Mouse (Mus musculus) cerebellum, adult 2 months (tissue): ENCODE data around the gene Cckbr. TPM values are rescaled to one million over a fixed set of nuclear protein-coding genes. Genes with fewer than 3 reads are reported as not detected.

Experiments used
- DNase-seq, 2 experiments: peaks; one replicate each; pipeline ENCODE4 v3.0.0; 2021
- H3K27ac ChIP-seq: fragments of 200-500 bp; 2 replicates; pipeline ENCODE4 v1.5.1; 2012; ENCODE audit warnings: low read length, control low read depth, inconsistent platforms; ENCODE audit not compliant: insufficient read depth
- H3K27me3 ChIP-seq: fragments of 200-500 bp; 2 replicates; pipeline ENCODE4 v1.6.1; 2012; ENCODE audit warnings: inconsistent platforms, mild to moderate bottlenecking, low read length, moderate library complexity; ENCODE audit not compliant: control insufficient read depth, insufficient read depth
- H3K4me1 ChIP-seq: fragments of 200-500 bp; 2 replicates; pipeline ENCODE4 v1.6.1; 2011; ENCODE audit warnings: low read length; ENCODE audit not compliant: control insufficient read depth, insufficient read depth
- H3K4me3 ChIP-seq: fragments of 200-500 bp; replicated peaks from 2 replicates; pipeline ENCODE3; 2011; ENCODE audit warnings: mild to moderate bottlenecking, low read depth, low read length, control low read depth; ENCODE audit not compliant: insufficient read depth
- CTCF ChIP-seq: fragments of 200-500 bp; IDR thresholded peaks from 2 replicates; pipeline ENCODE4 v1.5.1; 2011; ENCODE audit warnings: low read depth, mild to moderate bottlenecking, control low read depth, low read length, moderate library complexity, borderline replicate concordance; ENCODE audit not compliant: insufficient read depth
- POLR2A ChIP-seq: fragments of 200-500 bp; IDR thresholded peaks from 2 replicates; pipeline ENCODE4 v1.6.1; 2011; ENCODE audit warnings: low read length, control low read depth, borderline replicate concordance; ENCODE audit not compliant: insufficient read depth
- WGBS: fragments of 180-500 bp; shearing (Covaris S2); methylation state at CpG from one replicate; pipeline ENCODE4 v1.1.7; 2018; 5-methylcytosine and 5-hydroxymethylcytosine counted together
- polyA plus RNA-seq: library from polyadenylated mRNA; depleted of rRNA; stranded (reverse); fragments of >200 nt; gene quantifications from 2 replicates; pipeline ENCODE4 v1.2.3, GENCODE M21; 2012; rRNA removed

The Cckbr gene
- polyA plus RNA-seq, result 5.8 and 8.5 TPM in 2 replicates

DNA sequence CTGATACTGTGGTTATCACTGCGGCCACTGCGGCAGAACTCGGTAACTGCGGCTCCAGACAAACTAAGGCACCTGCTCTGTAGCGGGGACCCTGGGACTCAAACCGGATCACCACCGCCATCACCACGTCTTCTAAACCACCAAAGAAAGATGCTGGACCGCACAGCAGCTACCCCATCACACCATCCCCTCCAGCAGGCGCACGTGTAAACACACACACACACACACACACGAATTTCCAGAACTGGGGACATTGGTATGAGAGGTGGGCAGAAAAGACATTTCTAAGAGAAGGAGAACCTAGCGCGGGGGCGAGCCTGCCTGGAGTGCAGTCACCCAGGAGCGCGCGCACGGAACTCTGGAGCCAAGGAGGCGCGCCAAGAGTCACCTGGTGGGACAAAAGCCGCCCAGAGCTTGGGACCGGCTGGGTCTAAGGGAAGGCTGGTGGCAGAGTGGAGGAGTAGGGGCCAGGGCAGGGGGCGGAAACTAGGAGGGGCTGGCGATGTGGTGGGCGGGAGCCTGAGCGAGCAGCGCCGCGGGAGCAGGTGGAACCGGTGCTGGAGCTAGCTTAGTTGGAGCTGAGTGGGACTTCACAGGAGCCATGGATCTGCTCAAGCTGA lies at the start of gene Cckbr:
TSS of gene Cckbr (plus strand) at position 308 of the 620 bp plus-strand sequence.
- no peaks in the 10 kb centered on the region for H3K27me3 ChIP-seq
- no peak for DNase-seq
- H3K27ac ChIP-seq, result no peak within 1 kb of the TSS
- 2% methylated on average over 31 of the region's 31 CpGs for WGBS
- TF ChIP-seq POLR2A, result no peak
- no peak for TF ChIP-seq CTCF
- no peaks in the 10 kb centered on the region for H3K4me1 ChIP-seq
- H3K4me3 ChIP-seq, result no peak within 1 kb of the TSS

- no peak overlapping the region for H3K4me3 ChIP-seq
- WGBS, result 94% methylated on average over 3 of the region's 3 CpGs
- no peak overlapping the region for H3K27ac ChIP-seq
- no peaks in the 10 kb centered on the region for H3K27me3 ChIP-seq
- DNase-seq, result no peak
- H3K4me1 ChIP-seq, result no peaks in the 10 kb centered on the region
- TF ChIP-seq POLR2A, result no peak
- TF ChIP-seq CTCF, result no peak
Observed at GRCm38 (mm10) chr7:105380329-105380728, 45.2 kb upstream of the Cckbr start.

DNA sequence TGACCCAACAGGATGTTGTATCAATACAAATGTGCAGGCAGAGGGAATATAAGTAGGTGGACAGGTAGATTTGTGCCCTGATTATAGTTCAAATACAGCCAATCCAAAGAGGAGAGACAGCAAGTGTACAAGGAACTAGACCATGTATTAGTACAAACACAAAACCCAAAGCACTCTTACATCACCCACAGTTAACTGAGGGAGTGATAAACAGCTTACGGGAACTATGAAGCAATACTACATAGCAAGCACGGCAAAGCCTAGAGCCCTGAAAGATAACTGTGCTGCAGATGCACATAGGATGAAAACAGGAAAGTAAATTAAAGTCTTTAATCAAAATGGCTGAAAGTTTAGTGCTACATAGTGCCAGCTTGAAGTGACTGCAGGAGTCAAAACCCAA lies 37.8 kb upstream of the Cckbr start:
- Histone ChIP-seq H3K27me3 (no peaks in the 10 kb centered on the region), H3K4me3 (no peak overlapping the region), H3K27ac (no peak overlapping the region), H3K4me1 (no peaks in the 10 kb centered on the region)
- no peak for TF ChIP-seq POLR2A
- no peak for TF ChIP-seq CTCF
- DNase-seq, result no peak
- 93% methylated on average over 2 of the region's 2 CpGs for WGBS

- DNase-seq, result peak in 1 of 2 experiments; percentile 24
- 61% methylated on average over 2 of the region's 2 CpGs for WGBS
- Histone ChIP-seq H3K4me1 (peaks cover 9% of the 10 kb centered on the region; the same call in 1 of the 2 replicates), H3K4me3 (no peak overlapping the region), H3K27me3 (no peaks in the 10 kb centered on the region), H3K27ac (no peak overlapping the region)
- TF ChIP-seq CTCF (no peak), POLR2A (no peak)
Observed at GRCm38 (mm10) chr7:105390236-105390635, 35.3 kb upstream of the Cckbr start.

GRCm38 (mm10) chr7:105394606-105395005 lies 30.9 kb upstream of the Cckbr start:
- WGBS, result 12% methylated on average over 1 of the region's 1 CpGs
- no peaks in the 10 kb centered on the region for H3K27me3 ChIP-seq
- DNase-seq, result peak; percentile 58 to 76
- TF ChIP-seq POLR2A, result no peak
- TF ChIP-seq CTCF, result no peak
- peaks cover 9% of the 10 kb centered on the region; the same call in 1 of the 2 replicates for H3K4me1 ChIP-seq
- H3K4me3 ChIP-seq, result no peak overlapping the region
- H3K27ac ChIP-seq, result no peak overlapping the region

GRCm38 (mm10) chr7:105395131-105395820 lies 30.3 kb upstream of the Cckbr start:
- H3K27me3 ChIP-seq, result no peaks in the 10 kb centered on the region
- peak overlapping the region; percentile 47; the same call in 1 of the 2 replicates for H3K27ac ChIP-seq
- H3K4me1 ChIP-seq, result peaks cover 9% of the 10 kb centered on the region; the same call in 1 of the 2 replicates
- TF ChIP-seq CTCF (no peak), POLR2A (no peak)
- no peak overlapping the region for H3K4me3 ChIP-seq
- DNase-seq, result no peak

DNA sequence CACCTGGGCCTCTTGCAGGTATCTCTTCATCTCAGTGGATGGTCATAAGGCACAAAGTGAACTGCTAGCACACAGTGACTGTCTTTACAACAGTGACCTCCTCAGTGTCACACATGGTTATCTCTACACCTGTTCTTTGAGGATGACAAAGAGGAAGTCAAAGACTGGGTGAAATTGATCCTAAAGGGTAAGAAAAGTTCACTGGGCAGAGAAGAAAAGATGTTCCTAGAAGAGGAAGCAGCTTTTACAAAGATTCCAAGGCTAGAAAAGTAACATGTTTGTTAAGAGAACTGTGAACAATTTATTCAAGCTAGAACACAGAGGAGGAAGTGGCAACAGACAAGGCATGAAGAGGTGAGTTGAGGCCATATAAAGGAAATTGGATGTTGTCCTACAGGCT lies 29.4 kb upstream of the Cckbr start:
- Histone ChIP-seq H3K27ac (no peak overlapping the region), H3K4me3 (no peak overlapping the region), H3K4me1 (peaks cover 9% of the 10 kb centered on the region; the same call in 1 of the 2 replicates), H3K27me3 (no peaks in the 10 kb centered on the region)
- TF ChIP-seq CTCF, result no peak
- no peak for DNase-seq
